Mouse (Mus musculus) erythroblast, embryonic 14.5 days (primary cell): ENCODE results near the gene Hoxb4. TPM values are rescaled to one million over a fixed set of nuclear protein-coding genes. Genes with fewer than 3 reads are reported as not detected.

Source experiments
- H3K27me3 ChIP-seq: 2 replicates; pipeline ENCODE4 v1.6.1; 2012; ENCODE audit warnings: inconsistent platforms; ENCODE audit not compliant: control insufficient read depth
- H3K36me3 ChIP-seq: 2 replicates; pipeline ENCODE4 v1.6.1; 2012; ENCODE audit warnings: mild to moderate bottlenecking, inconsistent platforms; ENCODE audit not compliant: control insufficient read depth
- H3K4me1 ChIP-seq: 2 replicates; pipeline ENCODE4 v1.6.1; 2012; ENCODE audit warnings: inconsistent platforms; ENCODE audit not compliant: control insufficient read depth
- H3K4me3 ChIP-seq: replicated peaks from 2 replicates; pipeline ENCODE3; 2012; ENCODE audit warnings: moderate library complexity, mild to moderate bottlenecking, inconsistent platforms
- H3K9me3 ChIP-seq: 2 replicates; pipeline ENCODE4 v1.6.1; 2012; ENCODE audit warnings: low read length, inconsistent platforms, mixed read lengths; ENCODE audit not compliant: control insufficient read depth
- GATA1 ChIP-seq: IDR thresholded peaks from 2 replicates; pipeline ENCODE4 v1.6.1; 2012; ENCODE audit warnings: low read length, inconsistent platforms, mixed read lengths
- TAL1 ChIP-seq: IDR thresholded peaks from 3 replicates; pipeline ENCODE4 v1.6.1; 2012; ENCODE audit warnings: low read length, inconsistent platforms, mixed read lengths
- polyA plus RNA-seq: library from polyadenylated mRNA; stranded (reverse); fragments of >175 nt; gene quantifications from 2 replicates; pipeline ENCODE4 v1.2.3, GENCODE M21; 2012

The Hoxb4 gene
- polyA plus RNA-seq, 1 experiment: not detected

GRCm38 (mm10) chr11:96319071-96319902 lies 1.2 kb downstream of the Hoxb4 start:
- H3K27me3 ChIP-seq: peaks cover 96% of the 10 kb centered on the region
- no peaks in the 10 kb centered on the region for H3K36me3 ChIP-seq
- no peaks in the 10 kb centered on the region for H3K4me1 ChIP-seq
- no peak for TF ChIP-seq TAL1
- TF ChIP-seq GATA1: no peak
- no peaks in the 10 kb centered on the region for H3K9me3 ChIP-seq
- H3K4me3 ChIP-seq: peak overlapping the region; percentile 16

- Histone ChIP-seq H3K4me3 (no peak overlapping the region), H3K4me1 (no peaks in the 10 kb centered on the region), H3K9me3 (no peaks in the 10 kb centered on the region), H3K27me3 (peaks cover 96% of the 10 kb centered on the region), H3K36me3 (no peaks in the 10 kb centered on the region)
- TF ChIP-seq TAL1 (no peak), GATA1 (no peak)
These were observed 1.8 kb downstream of the Hoxb4 start for GRCm38 (mm10) chr11:96319910-96320309.

GRCm38 (mm10) chr11:96320688-96321087 lies 2.6 kb downstream of the Hoxb4 start:
- H3K36me3 ChIP-seq: no peaks in the 10 kb centered on the region
- H3K4me3 ChIP-seq: no peak overlapping the region
- peaks cover 96% of the 10 kb centered on the region for H3K27me3 ChIP-seq
- H3K4me1 ChIP-seq: no peaks in the 10 kb centered on the region
- H3K9me3 ChIP-seq: no peaks in the 10 kb centered on the region
- no peak for TF ChIP-seq TAL1
- TF ChIP-seq GATA1: no peak

- Histone ChIP-seq H3K4me1 (no peaks in the 10 kb centered on the region), H3K9me3 (no peaks in the 10 kb centered on the region), H3K4me3 (no peak overlapping the region), H3K36me3 (no peaks in the 10 kb centered on the region), H3K27me3 (peaks cover 96% of the 10 kb centered on the region)
- TF ChIP-seq TAL1: no peak
- TF ChIP-seq GATA1: no peak
These were observed 3.8 kb downstream of the Hoxb4 start for GRCm38 (mm10) chr11:96321846-96322245.

GRCm38 (mm10) chr11:96322738-96323137 lies 4.7 kb downstream of the Hoxb4 start:
- H3K27me3 ChIP-seq: peaks cover 96% of the 10 kb centered on the region
- TF ChIP-seq TAL1 (no peak), GATA1 (no peak)
- no peaks in the 10 kb centered on the region for H3K4me1 ChIP-seq
- H3K9me3 ChIP-seq: no peaks in the 10 kb centered on the region
- H3K4me3 ChIP-seq: no peak overlapping the region
- no peaks in the 10 kb centered on the region for H3K36me3 ChIP-seq

- Histone ChIP-seq H3K9me3 (no peaks in the 10 kb centered on the region), H3K4me1 (no peaks in the 10 kb centered on the region), H3K36me3 (no peaks in the 10 kb centered on the region), H3K27me3 (peaks cover 96% of the 10 kb centered on the region), H3K4me3 (no peak within 1 kb of the TSS)
- TF ChIP-seq GATA1 (no peak), TAL1 (no peak)
These were observed 5.1 kb downstream of the Hoxb4 start, which contains the start of gene Hoxb3 for GRCm38 (mm10) chr11:96323154-96323553. Gene Hoxb3 (plus strand): TSS chr11:96323326.

GRCm38 (mm10) chr11:96324125-96324524 lies 6.1 kb downstream of the Hoxb4 start:
- Histone ChIP-seq H3K27me3 (peaks cover 96% of the 10 kb centered on the region), H3K4me1 (no peaks in the 10 kb centered on the region), H3K9me3 (no peaks in the 10 kb centered on the region), H3K4me3 (no peak overlapping the region), H3K36me3 (no peaks in the 10 kb centered on the region)
- no peak for TF ChIP-seq TAL1
- TF ChIP-seq GATA1: no peak

- no peaks in the 10 kb centered on the region for H3K9me3 ChIP-seq
- H3K27me3 ChIP-seq: peaks cover 94% of the 10 kb centered on the region
- no peaks in the 10 kb centered on the region for H3K36me3 ChIP-seq
- H3K4me3 ChIP-seq: no peak overlapping the region
- no peak for TF ChIP-seq TAL1
- no peak for TF ChIP-seq GATA1
- H3K4me1 ChIP-seq: no peaks in the 10 kb centered on the region
These were observed 6.9 kb downstream of the Hoxb4 start for GRCm38 (mm10) chr11:96324965-96325364.

GRCm38 (mm10) chr11:96325747-96326212 lies 7.7 kb downstream of the Hoxb4 start:
- H3K4me3 ChIP-seq: no peak overlapping the region
- TF ChIP-seq GATA1 (no peak), TAL1 (no peak)
- H3K4me1 ChIP-seq: no peaks in the 10 kb centered on the region
- H3K27me3 ChIP-seq: peaks cover 94% of the 10 kb centered on the region
- H3K36me3 ChIP-seq: no peaks in the 10 kb centered on the region
- no peaks in the 10 kb centered on the region for H3K9me3 ChIP-seq
